Mouse (Mus musculus) spleen, adult 2 months (tissue): ENCODE results near the gene Lrrc71.

ENCODE experiments used
- CTCF ChIP-seq: fragments of 200-500 bp; IDR thresholded peaks from 2 replicates; pipeline ENCODE4 v1.5.1; 2011; ENCODE audit warnings: mild to moderate bottlenecking, inconsistent platforms; ENCODE audit not compliant: insufficient read depth, insufficient read length, insufficient replicate concordance; ENCODE audit errors: extremely low read depth
- POLR2A ChIP-seq: fragments of 200-500 bp; IDR thresholded peaks from 2 replicates; pipeline ENCODE4 v1.6.1; 2011; ENCODE audit warnings: low read depth, low read length, inconsistent platforms

DNA sequence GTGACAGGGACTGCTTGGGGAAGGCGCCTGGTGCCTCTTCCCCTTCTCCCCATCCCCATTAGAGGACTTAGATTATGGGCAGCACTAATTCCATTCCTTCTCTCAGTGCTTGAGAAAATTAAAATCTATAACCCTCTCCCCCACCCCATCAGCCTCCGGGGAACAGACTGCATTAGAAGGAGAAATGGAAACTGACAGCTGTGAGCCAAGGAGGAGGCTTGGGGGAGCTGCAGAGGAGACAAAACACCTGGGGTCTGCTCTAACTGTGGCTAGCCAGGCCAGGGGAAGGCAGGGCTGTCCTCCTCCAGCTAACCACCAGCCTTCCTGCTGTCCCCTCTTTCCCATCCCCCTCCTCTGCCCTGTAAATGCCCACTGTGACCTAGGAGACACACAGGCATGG is 30.7 kb upstream of the Lrrc71 start:
- TF ChIP-seq POLR2A (no peak), CTCF (no peak)
